Mouse (Mus musculus) gastrocnemius, postnatal 4 days (tissue): ENCODE measurements around the gene Pacrg. TPM values are rescaled to one million over a fixed set of nuclear protein-coding genes. Genes with fewer than 3 reads are reported as not detected.
A peak's percentile ranks its signal among the peaks of the same experiment; 100 is the strongest.

Experiments
- DNase-seq, 2 experiments: peaks; one replicate each; pipeline ENCODE4 v3.0.0; 2021 to 2022; ENCODE audit warnings: low spot score in 2 of 2, mixed read lengths in 2 of 2
- total RNA-seq, 2 experiments: library from RNA; stranded (reverse); gene quantifications; 2 replicates each; pipeline ENCODE4 v1.2.3; 2021

Gene Pacrg
- total RNA-seq, 2 experiments from 2014 or later: 2.9 to 3.2 TPM

- DNase-seq: no peak
Measured at GRCm38 (mm10) chr17:10497781-10498420, 342.2 kb downstream of the Pacrg start.

DNA sequence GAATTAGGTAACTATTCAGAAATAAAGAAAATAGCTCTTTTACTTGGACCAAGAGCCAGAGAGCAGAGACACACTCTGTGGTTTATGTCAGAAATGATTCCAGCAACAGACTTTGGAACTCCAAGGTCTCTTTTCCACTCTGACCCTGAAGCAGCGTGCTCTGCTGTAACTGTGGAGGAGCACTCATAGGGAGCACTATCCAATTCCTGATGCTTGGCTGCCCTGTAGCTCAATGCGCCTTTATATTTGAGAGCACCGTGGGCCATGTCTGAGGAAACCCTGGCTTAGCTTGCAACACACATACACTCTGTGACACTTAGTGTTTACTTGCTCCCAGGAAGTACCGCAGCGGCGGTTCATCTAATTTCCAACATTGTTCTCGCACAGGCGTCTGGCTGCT, 344.0 kb downstream of the Pacrg start:
- DNase-seq: no peak

GRCm38 (mm10) chr17:10495588-10495987, 344.5 kb downstream of the Pacrg start:
- no peak for DNase-seq

- DNase-seq: peak in 1 of 2 experiments; percentile 32
Measured at GRCm38 (mm10) chr17:10493124-10493523, 347.0 kb downstream of the Pacrg start.

GRCm38 (mm10) chr17:10490374-10491169, 349.5 kb downstream of the Pacrg start:
- no peak for DNase-seq

DNA sequence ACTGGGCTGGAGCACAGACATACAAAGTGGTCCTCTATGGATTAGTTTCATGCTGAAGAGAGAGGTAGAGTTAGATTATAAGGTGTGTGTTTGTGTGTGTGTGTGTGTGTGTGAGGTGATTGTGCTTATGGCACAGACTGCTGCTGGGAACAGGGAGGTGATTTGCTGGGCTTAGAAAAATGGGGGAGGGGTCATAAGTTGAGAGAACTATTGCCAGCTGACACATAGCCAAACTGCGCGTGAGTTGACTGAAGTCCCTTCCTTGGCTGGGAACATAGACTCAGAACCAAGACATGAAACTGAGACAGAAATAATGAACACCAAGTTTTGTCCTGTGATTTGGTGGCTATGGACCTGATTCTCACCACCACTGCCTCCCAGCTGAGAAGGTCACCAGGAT, 351.2 kb downstream of the Pacrg start:
- no peak for DNase-seq

DNA sequence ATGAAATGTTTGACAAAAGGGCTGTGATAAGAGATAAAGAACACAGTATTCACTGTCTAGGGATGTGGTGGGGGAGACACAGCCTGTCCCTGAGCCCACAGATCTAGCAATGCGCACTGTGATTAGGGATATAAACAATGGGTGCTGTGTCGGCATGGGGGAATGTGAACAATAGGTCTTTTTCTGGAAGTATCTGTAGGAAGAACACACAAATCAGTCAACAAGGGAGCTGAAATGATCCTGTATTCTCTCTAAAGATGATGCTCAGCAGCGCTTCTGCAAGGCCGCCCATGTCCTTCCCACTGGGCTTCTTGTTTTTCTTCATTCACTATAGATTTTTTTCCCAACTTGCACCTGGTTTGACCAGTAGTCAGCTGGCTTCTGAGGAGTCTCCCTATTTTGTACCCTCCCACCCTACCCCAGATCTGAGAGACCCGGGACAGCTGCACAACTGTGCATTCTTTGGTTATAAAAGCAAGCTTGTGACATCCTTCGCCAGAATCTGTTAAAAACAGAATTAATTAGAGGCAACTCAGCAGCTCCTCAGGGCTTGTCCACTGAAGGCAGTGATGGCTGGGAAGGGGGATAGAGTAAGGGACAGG, 356.1 kb downstream of the Pacrg start:
- DNase-seq: no peak

GRCm38 (mm10) chr17:10481081-10481480, 359.0 kb downstream of the Pacrg start:
- no peak for DNase-seq

DNA sequence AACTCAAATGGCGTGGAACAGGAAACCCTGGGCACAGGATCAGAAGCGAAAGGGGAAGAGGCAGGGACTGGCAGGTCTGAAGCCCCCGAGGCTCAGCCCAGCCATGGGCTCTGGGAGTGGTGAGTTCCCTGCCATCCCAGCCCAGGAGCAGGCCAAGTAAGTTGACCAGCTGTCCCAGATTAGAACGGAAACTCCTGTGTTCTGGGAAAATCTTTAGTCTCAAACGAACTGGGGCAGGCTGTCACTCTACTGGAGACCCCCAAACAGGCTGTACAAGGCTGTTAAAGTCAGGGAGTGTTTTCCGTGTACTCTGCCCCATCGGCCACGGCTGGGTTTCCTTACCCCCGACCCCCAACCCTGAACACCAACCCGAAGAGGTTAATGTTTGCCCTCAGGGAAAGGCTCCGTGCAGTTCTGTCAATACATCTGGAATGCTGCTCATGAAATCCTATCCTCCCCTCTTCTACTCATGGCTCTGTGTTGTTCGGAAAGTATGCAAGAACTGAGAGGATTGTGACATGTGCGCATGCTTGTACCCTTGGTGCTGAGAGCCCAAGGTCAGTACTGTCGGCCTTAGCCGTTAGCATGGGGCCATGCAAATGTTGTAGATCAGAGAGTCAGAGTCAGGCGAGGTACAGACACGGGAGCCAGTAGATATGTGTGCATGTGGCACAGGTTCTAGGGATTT, 360.9 kb downstream of the Pacrg start:
- peak in 1 of 2 experiments; percentile 27 for DNase-seq

DNA sequence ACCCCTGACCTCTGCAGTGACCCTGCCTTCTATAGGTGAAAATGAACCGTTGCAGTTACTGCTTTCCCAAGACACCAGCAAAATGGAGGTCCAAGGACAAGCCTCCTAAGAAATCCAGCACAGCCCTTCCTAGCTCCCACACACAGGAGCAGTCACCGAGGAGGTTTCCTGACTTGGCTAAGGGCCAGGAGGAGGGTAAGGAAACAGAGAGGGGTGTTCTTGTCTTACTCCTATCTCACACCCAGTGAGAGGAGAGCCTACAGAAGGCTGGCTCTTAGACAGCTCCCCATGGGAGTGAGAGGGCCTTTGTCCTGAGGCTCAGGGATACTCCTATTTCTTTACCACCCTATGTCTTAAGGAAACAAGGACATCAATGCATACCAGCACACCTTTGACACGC, 361.7 kb downstream of the Pacrg start:
- DNase-seq: no peak

- DNase-seq: no peak
Measured at GRCm38 (mm10) chr17:10476807-10477206, 363.3 kb downstream of the Pacrg start.

- no peak for DNase-seq
Measured at GRCm38 (mm10) chr17:10474972-10475371, 365.1 kb downstream of the Pacrg start.

GRCm38 (mm10) chr17:10473826-10474384, 366.2 kb downstream of the Pacrg start:
- no peak for DNase-seq

GRCm38 (mm10) chr17:10473175-10473574, 366.9 kb downstream of the Pacrg start:
- no peak for DNase-seq

DNA sequence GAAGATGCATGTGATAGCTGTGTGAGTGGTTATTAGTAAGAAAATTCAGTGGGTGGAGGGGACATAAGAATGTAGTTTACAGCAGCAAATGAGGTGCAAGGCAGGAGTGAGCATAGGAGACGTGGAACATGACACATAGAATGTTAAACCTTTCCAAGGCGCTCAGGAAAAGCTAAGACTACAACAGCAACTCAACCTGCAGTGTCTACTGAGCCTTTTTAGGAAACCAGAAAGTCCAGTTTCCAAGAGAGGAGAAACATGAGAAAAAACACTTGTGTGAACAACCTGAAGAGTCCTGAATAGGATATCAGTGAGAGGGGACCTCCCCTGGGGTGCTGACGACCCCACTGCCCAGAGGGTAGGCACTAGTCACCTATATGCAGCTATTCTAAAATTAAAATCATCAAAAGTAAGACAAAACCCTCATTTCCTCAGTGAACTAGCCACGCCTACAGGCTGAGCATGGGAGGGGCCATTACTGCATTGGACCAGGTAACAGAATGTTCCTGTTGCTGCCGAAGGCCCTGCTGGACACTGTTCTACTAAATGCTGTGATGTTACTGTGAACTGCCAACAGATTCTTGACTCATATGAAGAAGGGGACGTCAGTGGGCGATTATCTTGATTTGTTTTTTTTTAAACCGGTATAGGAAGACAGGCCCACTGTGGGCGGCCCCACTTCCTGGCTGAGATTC, 370.1 kb downstream of the Pacrg start:
- DNase-seq: no peak

GRCm38 (mm10) chr17:10467102-10467501, 373.0 kb downstream of the Pacrg start:
- DNase-seq: no peak

- no peak for DNase-seq
Measured at GRCm38 (mm10) chr17:10465467-10465866, 374.6 kb downstream of the Pacrg start.

- no peak for DNase-seq
Measured at GRCm38 (mm10) chr17:10464700-10465099, 375.4 kb downstream of the Pacrg start.

GRCm38 (mm10) chr17:10463626-10464025, 376.5 kb downstream of the Pacrg start:
- no peak for DNase-seq

- DNase-seq: no peak
Measured at GRCm38 (mm10) chr17:10460916-10461315, 379.2 kb downstream of the Pacrg start.

GRCm38 (mm10) chr17:10458743-10459142, 381.4 kb downstream of the Pacrg start:
- no peak for DNase-seq
